Mouse (Mus musculus) stomach, embryonic 15.5 days (tissue): ENCODE measurements at regions not wholly inside any gene's neighbourhood (a gene's known extent, or its start where the extent isn't known, plus 50 kb on each side); places are given as distances from the start of the nearest gene placed in this dataset.

Experiments
- ATAC-seq: fragments of 200-750 bp; cut with Nextera tagmentation; 2 replicates; pipeline ENCODE4 v1.8.0; 2017; ENCODE audit warnings: low read depth, moderate number of reproducible peaks, moderate TSS enrichment; ENCODE audit not compliant: insufficient read depth, low FRiP score
- H3K27ac ChIP-seq: fragments of 300-500 bp; sonication (generic); 2 replicates; pipeline ENCODE4 v1.5.1; 2015; ENCODE audit warnings: mild to moderate bottlenecking, inconsistent platforms
- H3K27me3 ChIP-seq: fragments of 300-500 bp; sonication (generic); replicated peaks from 2 replicates; pipeline ENCODE4 v1.6.1; 2015; ENCODE audit warnings: inconsistent platforms
- H3K36me3 ChIP-seq: fragments of 300-500 bp; sonication (generic); 2 replicates; pipeline ENCODE4 v1.6.1; 2015; ENCODE audit warnings: inconsistent platforms
- H3K4me1 ChIP-seq: fragments of 300-500 bp; sonication (generic); 2 replicates; pipeline ENCODE4 v1.6.1; 2015; ENCODE audit warnings: inconsistent platforms
- H3K4me2 ChIP-seq: fragments of 300-500 bp; sonication (generic); 2 replicates; pipeline ENCODE4 v1.6.1; 2015; ENCODE audit warnings: mild to moderate bottlenecking, inconsistent platforms
- H3K4me3 ChIP-seq: fragments of 300-500 bp; sonication (generic); replicated peaks from 2 replicates; pipeline ENCODE4 v1.5.1; 2015; ENCODE audit warnings: inconsistent platforms
- H3K9ac ChIP-seq: fragments of 300-500 bp; sonication (generic); 2 replicates; pipeline ENCODE4 v1.6.1; 2015; ENCODE audit warnings: inconsistent platforms
- H3K9me3 ChIP-seq: fragments of 300-500 bp; sonication (generic); 2 replicates; pipeline ENCODE4 v1.6.1; 2016; ENCODE audit warnings: inconsistent platforms
- WGBS: fragments of 180-500 bp; shearing (Covaris S2); methylation state at CpG from one replicate; pipeline ENCODE4 v1.1.7; 2015; 5-methylcytosine and 5-hydroxymethylcytosine counted together

GRCm38 (mm10) chr7:73279936-73280445 is 95.3 kb upstream of the Rgma start:
- 92% methylated on average over 4 of the region's 4 CpGs for WGBS
- no peak for ATAC-seq
- H3K9ac ChIP-seq, result no peak overlapping the region
- no peaks in the 10 kb centered on the region for H3K27me3 ChIP-seq
- H3K4me1 ChIP-seq, result no peaks in the 10 kb centered on the region
- H3K9me3 ChIP-seq, result no peaks in the 10 kb centered on the region
- no peaks in the 10 kb centered on the region for H3K36me3 ChIP-seq
- no peak overlapping the region for H3K4me3 ChIP-seq
- no peak overlapping the region for H3K4me2 ChIP-seq
- no peak overlapping the region for H3K27ac ChIP-seq

- ATAC-seq, result no peak
- H3K27ac ChIP-seq, result no peak overlapping the region
- H3K36me3 ChIP-seq, result no peaks in the 10 kb centered on the region
- no peak overlapping the region for H3K4me2 ChIP-seq
- H3K4me3 ChIP-seq, result no peak overlapping the region
- no peaks in the 10 kb centered on the region for H3K9me3 ChIP-seq
- H3K4me1 ChIP-seq, result no peaks in the 10 kb centered on the region
- no peak overlapping the region for H3K9ac ChIP-seq
- no peaks in the 10 kb centered on the region for H3K27me3 ChIP-seq
- 79% methylated on average over 5 of the region's 5 CpGs for WGBS
Observed at GRCm38 (mm10) chr7:73286244-73286643, 89.1 kb upstream of the Rgma start.

- H3K9ac ChIP-seq, result no peak overlapping the region
- no peak overlapping the region for H3K27ac ChIP-seq
- H3K36me3 ChIP-seq, result no peaks in the 10 kb centered on the region
- no peak for ATAC-seq
- no peaks in the 10 kb centered on the region for H3K27me3 ChIP-seq
- WGBS, result 33% methylated on average over 4 of the region's 4 CpGs
- no peaks in the 10 kb centered on the region for H3K9me3 ChIP-seq
- H3K4me3 ChIP-seq, result no peak overlapping the region
- no peaks in the 10 kb centered on the region for H3K4me1 ChIP-seq
- no peak overlapping the region for H3K4me2 ChIP-seq
Observed at GRCm38 (mm10) chr7:73293337-73293736, 82.0 kb upstream of the Rgma start.

GRCm38 (mm10) chr7:73294399-73294798 is 80.9 kb upstream of the Rgma start:
- no peak overlapping the region for H3K9ac ChIP-seq
- 83% methylated on average over 6 of the region's 6 CpGs for WGBS
- no peak overlapping the region for H3K4me3 ChIP-seq
- H3K9me3 ChIP-seq, result no peaks in the 10 kb centered on the region
- H3K27ac ChIP-seq, result no peak overlapping the region
- no peak for ATAC-seq
- H3K4me1 ChIP-seq, result no peaks in the 10 kb centered on the region
- no peaks in the 10 kb centered on the region for H3K27me3 ChIP-seq
- no peaks in the 10 kb centered on the region for H3K36me3 ChIP-seq
- no peak overlapping the region for H3K4me2 ChIP-seq

- no peaks in the 10 kb centered on the region for H3K9me3 ChIP-seq
Observed at GRCm38 (mm10) chr7:73302501-73302900, 72.8 kb upstream of the Rgma start.

GRCm38 (mm10) chr7:73303818-73304217 is 71.5 kb upstream of the Rgma start:
- no peaks in the 10 kb centered on the region for H3K27me3 ChIP-seq
- H3K36me3 ChIP-seq, result no peaks in the 10 kb centered on the region
- ATAC-seq, result no peak
- 69% methylated on average over 9 of the region's 9 CpGs for WGBS
- H3K27ac ChIP-seq, result no peak overlapping the region
- no peak overlapping the region for H3K4me3 ChIP-seq
- no peak overlapping the region for H3K4me2 ChIP-seq
- H3K9me3 ChIP-seq, result no peaks in the 10 kb centered on the region
- H3K9ac ChIP-seq, result no peak overlapping the region
- H3K4me1 ChIP-seq, result peaks cover 13% of the 10 kb centered on the region; the same call in 1 of the 2 replicates

More at GRCm38 (mm10) chr7:73302501-73302900, 72.8 kb upstream of the Rgma start:
- Histone ChIP-seq H3K4me1 (peaks cover 13% of the 10 kb centered on the region; the same call in 1 of the 2 replicates), H3K36me3 (no peaks in the 10 kb centered on the region), H3K4me3 (no peak overlapping the region), H3K27ac (no peak overlapping the region), H3K27me3 (no peaks in the 10 kb centered on the region), H3K9ac (no peak overlapping the region), H3K4me2 (no peak overlapping the region)
- WGBS, result 70% methylated on average over 3 of the region's 3 CpGs
- ATAC-seq, result no peak

GRCm38 (mm10) chr7:73304799-73305198 is 70.5 kb upstream of the Rgma start:
- Histone ChIP-seq H3K27ac (no peak overlapping the region), H3K4me1 (peaks cover 13% of the 10 kb centered on the region; the same call in 1 of the 2 replicates), H3K36me3 (no peaks in the 10 kb centered on the region), H3K4me3 (no peak overlapping the region), H3K4me2 (no peak overlapping the region), H3K9me3 (no peaks in the 10 kb centered on the region), H3K9ac (no peak overlapping the region), H3K27me3 (no peaks in the 10 kb centered on the region)
- WGBS, result 42% methylated on average over 9 of the region's 9 CpGs
- no peak for ATAC-seq

- no peaks in the 10 kb centered on the region for H3K36me3 ChIP-seq
- WGBS, result 21% methylated on average over 14 of the region's 14 CpGs
- H3K4me3 ChIP-seq, result no peak overlapping the region
- H3K27ac ChIP-seq, result no peak overlapping the region
- no peaks in the 10 kb centered on the region for H3K27me3 ChIP-seq
- no peak for ATAC-seq
- H3K4me2 ChIP-seq, result no peak overlapping the region
- no peaks in the 10 kb centered on the region for H3K9me3 ChIP-seq
- peaks cover 13% of the 10 kb centered on the region; the same call in 1 of the 2 replicates for H3K4me1 ChIP-seq
- H3K9ac ChIP-seq, result no peak overlapping the region
Observed at GRCm38 (mm10) chr7:73305286-73305975, 69.9 kb upstream of the Rgma start.

GRCm38 (mm10) chr7:73306296-73306695 is 69.0 kb upstream of the Rgma start:
- no peaks in the 10 kb centered on the region for H3K9me3 ChIP-seq
- no peak overlapping the region for H3K4me2 ChIP-seq
- peaks cover 13% of the 10 kb centered on the region; the same call in 1 of the 2 replicates for H3K4me1 ChIP-seq
- ATAC-seq, result no peak
- no peaks in the 10 kb centered on the region for H3K36me3 ChIP-seq
- H3K27ac ChIP-seq, result no peak overlapping the region
- no peak overlapping the region for H3K4me3 ChIP-seq
- no peak overlapping the region for H3K9ac ChIP-seq
- WGBS, result 58% methylated on average over 6 of the region's 6 CpGs
- H3K27me3 ChIP-seq, result no peaks in the 10 kb centered on the region

GRCm38 (mm10) chr7:73306728-73307127 is 68.6 kb upstream of the Rgma start:
- H3K4me2 ChIP-seq, result no peak overlapping the region
- no peaks in the 10 kb centered on the region for H3K36me3 ChIP-seq
- no peak for ATAC-seq
- no peak overlapping the region for H3K4me3 ChIP-seq
- H3K27ac ChIP-seq, result no peak overlapping the region
- peaks cover 13% of the 10 kb centered on the region; the same call in 1 of the 2 replicates for H3K4me1 ChIP-seq
- H3K9ac ChIP-seq, result no peak overlapping the region
- no peaks in the 10 kb centered on the region for H3K27me3 ChIP-seq
- 74% methylated on average over 5 of the region's 5 CpGs for WGBS
- H3K9me3 ChIP-seq, result no peaks in the 10 kb centered on the region

GRCm38 (mm10) chr7:73307586-73308490 is 67.5 kb upstream of the Rgma start:
- WGBS, result 52% methylated on average over 13 of the region's 13 CpGs
- no peak overlapping the region for H3K4me2 ChIP-seq
- H3K36me3 ChIP-seq, result no peaks in the 10 kb centered on the region
- no peak overlapping the region for H3K9ac ChIP-seq
- no peaks in the 10 kb centered on the region for H3K27me3 ChIP-seq
- no peak overlapping the region for H3K4me3 ChIP-seq
- peaks cover 13% of the 10 kb centered on the region; the same call in 1 of the 2 replicates for H3K4me1 ChIP-seq
- H3K9me3 ChIP-seq, result no peaks in the 10 kb centered on the region
- no peak overlapping the region for H3K27ac ChIP-seq
- no peak for ATAC-seq

- no peak overlapping the region for H3K4me2 ChIP-seq
- ATAC-seq, result no peak
- H3K27ac ChIP-seq, result no peak overlapping the region
- H3K27me3 ChIP-seq, result no peaks in the 10 kb centered on the region
- H3K9ac ChIP-seq, result no peak overlapping the region
- WGBS, result 62% methylated on average over 7 of the region's 7 CpGs
- peaks cover 13% of the 10 kb centered on the region; the same call in 1 of the 2 replicates for H3K4me1 ChIP-seq
- H3K36me3 ChIP-seq, result no peaks in the 10 kb centered on the region
- H3K4me3 ChIP-seq, result no peak overlapping the region
- no peaks in the 10 kb centered on the region for H3K9me3 ChIP-seq
Observed at GRCm38 (mm10) chr7:73308981-73309380, 66.3 kb upstream of the Rgma start.
